Mouse (Mus musculus): ENCODE data around the gene Helz.

The Helz gene

DNA sequence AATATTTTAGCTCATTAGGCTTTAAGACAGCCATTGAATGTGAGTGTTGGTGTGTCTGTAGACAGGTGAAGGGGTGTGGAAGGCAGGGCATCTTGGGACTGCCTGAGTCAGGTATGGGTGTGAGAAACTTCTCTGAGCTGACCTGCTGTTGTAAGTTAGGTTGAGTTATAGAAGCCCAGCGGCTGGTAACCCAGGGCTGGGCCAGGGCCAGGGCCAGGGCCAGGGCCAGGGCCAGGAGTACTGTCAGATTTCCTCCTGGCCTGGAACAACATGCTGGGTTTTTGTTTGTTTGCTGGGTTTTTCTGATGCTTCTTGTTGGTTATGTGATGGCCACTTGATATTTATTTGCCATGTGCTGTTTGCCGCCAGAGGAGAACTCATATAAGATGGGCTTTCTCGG is 76.9 kb downstream of the Helz start:
- no peak for DNase-seq

DNA sequence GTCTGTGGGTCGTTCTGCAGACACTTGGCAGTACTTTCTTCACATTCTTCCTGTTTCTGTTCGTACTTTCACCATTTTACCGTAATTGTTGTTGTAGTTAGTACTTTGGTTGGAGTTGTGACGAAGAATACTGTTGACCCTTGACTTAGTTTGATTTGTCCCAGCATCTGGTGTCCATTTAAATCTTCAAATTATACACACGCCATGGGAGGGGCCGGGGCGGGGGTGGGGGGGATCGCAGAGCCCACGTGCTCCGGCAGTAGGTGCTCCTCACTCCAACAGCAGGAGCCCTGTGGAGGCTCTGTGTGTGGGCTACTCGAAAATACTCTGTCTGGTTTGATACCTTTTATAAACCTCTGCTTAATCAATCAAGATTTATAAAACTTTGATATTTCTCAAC is 78.0 kb downstream of the Helz start:
- no peak for DNase-seq

DNA sequence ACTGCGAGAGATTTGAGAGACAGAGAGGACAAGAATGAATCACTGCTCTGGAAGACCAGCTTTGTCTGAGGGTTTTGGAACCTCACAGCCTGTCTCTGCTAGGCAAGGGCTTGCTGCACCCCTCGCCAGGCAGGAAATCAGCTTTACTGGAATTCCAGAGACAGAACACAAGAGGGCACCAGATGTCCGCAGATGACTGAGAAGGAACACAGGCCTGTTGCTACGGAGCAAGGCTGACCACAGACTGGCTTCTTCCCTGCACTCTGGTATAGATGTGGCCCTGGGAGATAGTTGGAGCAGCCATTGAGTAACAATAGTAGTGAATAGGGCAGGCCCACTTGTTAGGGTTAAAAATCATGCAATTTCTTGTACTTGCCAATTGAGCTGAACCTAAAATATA is 81.8 kb downstream of the Helz start:
- peak; percentile 26 to 28 for DNase-seq

DNA sequence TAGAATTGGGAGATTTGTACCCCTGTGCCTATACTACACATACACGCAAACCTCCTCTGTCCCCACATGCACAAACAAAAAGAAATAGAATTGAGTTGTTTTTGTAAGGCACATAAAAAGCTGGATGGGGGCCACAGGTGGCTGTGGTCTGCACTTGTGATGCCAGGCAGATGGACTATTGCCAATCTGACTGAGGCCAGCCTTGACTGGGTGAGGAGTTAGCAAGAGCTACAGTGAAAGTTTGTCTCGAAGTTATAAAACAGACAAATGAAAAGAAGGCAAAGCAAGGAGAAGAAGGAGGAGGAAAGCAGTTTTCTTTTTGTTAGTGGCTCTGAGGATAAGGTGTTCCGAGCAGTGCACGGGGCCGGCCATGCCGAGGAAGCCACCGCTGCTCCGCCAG is 82.2 kb downstream of the Helz start:
- no peak for DNase-seq

DNA sequence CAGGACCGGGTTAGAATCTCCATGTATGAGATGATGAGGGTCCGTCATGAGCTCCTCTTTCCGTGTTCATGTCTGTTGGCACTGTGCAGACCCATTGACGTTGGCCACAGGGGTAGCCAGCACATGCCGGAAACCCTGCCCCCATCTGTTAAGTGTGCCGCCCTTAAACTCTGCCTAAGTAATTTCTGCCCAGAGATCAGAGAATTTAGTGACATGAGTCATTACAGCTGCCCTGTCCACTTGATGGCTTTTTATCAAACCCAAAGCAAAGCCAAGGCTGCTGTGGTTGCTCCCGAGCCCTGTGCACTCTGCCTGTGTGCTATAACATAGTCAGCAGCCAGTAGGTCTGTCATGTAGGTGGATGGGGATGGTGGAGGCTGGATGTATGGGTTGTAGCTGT is 83.4 kb downstream of the Helz start:
- no peak for DNase-seq

DNA sequence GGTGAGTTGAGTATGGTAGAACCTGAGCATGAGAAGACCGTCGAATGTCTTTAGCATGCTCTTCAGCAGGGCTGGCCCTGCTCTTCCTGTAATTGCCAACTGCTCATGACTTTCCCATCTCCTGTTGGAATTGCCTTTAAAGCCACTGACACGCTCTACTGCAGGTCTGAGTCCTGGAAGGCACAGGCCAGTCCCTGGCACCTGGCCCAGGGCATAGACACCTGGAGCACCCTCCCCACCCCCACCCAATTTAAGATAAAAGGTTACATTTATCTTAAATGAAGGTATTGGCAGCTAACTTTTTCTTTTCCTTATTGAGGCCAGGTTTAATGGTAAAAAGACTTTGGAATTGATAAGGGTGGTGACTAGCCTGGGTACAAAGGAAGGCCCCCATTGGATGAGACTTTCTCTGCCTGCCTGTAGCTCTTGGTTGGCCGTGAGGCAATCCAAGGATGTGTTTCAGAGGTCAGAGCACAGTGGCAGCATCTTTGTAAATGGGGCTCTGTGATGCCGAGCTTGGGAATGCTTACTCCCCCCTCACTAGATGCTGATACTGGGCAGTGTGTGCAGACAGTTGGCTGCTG is 85.9 kb downstream of the Helz start:
- no peak for DNase-seq

DNA sequence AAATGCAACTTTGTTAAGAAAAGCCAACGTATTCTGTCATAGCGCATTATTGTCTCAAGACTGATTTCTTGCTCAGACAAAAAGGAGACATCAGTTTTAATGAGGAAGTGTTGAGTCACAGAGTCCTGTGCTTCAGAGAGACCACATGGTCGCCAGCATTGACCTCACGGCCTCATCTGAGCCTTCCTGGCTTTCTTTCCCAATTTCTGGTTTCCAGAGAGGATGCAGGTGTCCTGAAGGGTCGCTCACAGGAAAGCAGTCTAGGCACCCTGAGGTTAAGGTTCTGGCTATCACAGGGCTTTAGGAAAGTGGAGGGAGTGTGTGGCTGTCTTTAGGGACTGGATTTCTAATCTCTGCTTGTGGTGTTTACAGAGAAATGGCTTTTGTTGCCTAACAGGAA is 90.4 kb downstream of the Helz start:
- no peak for DNase-seq

DNA sequence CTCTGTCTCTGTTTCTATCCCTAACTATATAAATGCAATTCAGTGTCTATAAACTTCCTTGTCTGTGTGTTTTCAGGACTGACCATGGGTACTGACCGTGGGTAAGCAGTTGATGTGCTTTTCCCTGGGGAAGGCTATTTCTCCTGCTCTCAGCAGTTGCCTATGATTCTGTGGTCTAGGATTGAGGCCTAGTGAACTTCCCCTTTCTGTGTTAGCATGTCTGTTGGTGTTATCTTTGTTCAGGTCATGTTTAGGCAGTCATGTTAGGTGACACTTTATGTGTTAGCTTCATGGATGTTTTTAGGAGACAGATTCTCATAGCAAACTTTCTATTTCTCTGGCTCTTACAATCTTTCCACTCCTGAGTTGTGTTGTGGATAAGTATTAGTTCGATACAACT is 91.9 kb downstream of the Helz start:
- DNase-seq, result no peak

DNA sequence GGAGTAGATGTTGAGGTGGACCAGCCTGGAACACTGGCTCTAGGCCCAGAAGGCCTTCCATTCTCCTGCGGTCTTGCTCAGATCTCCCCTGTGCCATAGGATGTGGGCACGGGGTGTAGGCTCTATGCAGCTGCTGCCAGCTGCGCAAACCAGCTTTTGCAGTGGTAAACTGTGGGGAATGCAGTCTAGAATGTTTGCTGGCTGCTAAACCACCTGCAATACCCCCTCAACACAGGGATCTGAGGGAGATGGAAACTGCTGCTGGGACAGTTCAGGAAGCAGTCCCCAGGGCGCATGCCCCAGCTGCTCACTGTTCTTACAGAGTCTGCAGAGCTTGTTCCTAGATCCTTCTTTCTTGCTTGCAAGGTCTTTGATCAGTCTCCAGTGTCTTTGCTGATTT is 96.7 kb downstream of the Helz start:
- DNase-seq, result peak; percentile 47 to 57

DNA sequence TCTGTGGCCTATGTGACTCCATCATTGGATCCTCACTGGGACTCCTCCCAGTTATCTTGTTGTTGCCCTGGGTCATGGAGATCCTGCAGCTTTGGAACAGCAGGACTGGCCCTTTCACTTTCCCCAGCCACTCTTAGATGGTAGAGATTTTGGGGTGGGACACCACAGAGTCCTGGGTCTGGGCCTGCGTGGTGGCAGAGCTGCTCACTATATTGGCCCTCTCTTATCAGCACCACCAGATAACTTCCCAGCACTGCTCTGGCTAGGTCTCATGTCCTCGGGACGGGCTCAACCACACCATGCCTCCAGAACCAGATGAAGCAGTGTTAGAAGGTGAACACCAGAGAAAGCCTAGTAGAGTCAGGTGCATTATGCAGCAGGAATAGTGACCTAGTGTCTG is 99.6 kb downstream of the Helz start:
- no peak for DNase-seq

DNA sequence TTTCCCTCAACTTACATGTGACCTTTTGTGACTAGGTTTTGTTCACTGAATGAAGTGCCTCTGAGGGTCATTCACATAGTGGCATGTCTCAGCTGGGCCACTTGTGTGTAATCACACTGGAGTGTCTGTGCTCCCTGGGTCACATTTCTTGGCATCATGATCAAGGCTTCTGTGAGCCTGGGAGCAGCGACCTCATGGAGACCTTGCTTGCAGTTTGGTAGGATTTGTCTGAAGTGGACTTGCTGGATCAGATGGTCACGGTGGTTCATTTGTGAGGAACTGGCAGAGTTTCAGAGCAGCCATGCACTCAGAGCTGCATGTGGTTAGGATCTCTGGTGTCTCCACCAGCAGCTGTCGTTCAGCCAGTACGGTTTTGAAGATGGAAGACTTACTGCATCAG is 100.9 kb downstream of the Helz start:
- no peak for DNase-seq

DNA sequence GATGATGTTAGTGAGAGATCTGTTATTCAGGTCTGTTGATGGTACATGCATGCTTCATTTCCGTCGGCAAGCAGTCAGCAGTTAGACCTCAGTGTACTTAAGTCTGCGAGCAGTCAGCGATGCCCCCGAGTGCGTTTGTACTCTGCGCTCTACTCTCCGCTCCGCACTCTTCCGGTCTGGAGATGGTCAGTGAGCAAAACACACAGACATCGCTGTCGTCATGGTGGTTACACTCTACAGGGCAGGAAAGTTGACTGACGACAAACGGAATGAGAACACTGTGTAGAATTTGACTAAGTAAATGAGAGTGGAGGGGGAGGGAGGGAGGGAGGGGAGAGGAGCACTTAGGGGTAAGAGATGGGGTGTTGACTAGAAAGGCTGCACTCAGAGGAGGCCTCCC is 101.7 kb downstream of the Helz start:
- no peak for DNase-seq

DNA sequence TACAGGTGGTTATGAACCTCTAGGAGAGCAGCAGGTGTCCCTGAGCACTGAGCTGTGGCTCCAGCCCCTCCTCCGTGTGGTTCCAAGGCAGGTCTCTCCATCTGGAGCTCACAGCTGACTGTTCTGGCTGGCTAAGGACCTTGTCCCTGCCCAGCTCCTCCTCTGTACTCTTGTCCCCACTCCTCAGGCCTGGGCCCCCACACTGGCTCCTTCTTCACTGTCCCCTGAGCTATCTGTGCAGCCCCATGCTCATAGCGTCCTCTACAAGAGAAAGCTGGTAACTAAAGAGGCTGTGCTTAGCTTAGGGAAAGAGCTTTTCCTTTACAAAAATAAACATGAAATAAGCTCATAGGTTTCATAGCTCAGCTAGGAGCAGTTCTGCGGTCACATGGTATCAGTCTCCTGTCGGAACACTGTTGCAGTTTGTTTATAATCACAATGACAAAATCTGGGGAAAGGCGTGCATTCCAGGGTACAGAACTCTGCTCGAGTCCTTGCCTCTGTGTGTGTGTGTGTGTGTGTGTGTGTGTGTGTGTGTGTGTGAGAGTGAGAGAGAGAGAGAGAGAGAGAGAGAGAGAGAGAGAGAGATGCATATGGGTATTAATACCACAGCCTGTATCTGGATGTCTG is 102.8 kb downstream of the Helz start:
- no peak for DNase-seq

DNA sequence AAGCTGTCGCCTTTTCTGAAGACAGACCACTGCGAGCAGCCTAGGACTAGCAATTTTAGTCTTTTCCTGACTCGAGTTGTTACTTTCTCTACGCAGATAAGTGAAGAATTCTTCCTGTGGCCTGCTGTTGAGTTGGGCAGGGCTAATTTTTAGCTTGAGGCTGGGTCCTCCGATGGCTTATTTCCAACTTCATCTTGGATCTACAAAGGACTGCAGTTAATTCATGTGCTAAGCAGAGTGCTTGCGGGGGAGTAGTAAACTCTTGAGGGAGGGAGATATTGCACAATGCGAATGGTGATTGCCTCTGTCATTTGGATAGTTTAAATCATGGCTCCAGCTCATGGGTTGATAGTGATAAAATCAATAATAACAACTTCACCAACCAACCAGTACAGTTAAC is 103.7 kb downstream of the Helz start:
- DNase-seq, result no peak

DNA sequence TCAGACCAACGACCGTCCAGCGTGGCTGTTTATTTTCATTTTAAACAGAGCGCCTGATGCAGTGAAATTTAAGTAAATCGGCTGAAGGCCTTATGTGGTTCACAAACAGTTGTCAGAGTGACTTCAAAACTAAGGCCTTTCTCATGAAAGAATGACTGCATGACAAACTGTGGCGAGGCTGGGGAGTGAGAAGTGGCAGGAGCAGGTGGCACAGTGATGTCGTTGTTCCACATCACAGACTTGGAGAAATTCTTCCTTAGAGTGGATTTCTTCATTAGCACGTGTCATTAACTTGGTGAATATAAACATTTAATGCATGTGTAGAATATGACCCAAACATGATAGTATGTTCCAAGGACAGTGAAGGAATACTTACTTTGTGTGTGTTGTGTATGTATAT is 104.4 kb downstream of the Helz start:
- DNase-seq, result no peak

DNA sequence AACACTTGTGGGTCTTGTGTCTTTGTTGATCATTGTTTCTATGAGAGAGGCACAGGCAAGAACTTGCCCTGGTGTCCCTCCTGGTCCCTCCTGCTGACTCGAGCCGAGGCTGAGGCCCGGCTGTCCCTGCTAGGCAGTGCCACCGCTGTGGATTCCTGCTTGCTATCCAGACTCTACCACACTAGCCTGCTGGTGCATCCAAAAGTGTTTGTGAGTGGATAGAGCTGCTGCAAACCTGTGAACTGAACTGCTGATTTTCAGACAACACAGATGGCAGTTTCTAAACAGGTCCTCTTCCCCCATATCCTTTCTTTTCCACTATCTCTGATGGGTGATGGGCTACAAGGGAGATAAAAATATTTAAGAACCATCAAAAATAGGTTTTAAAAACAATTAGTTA is 107.8 kb downstream of the Helz start:
- no peak for DNase-seq

DNA sequence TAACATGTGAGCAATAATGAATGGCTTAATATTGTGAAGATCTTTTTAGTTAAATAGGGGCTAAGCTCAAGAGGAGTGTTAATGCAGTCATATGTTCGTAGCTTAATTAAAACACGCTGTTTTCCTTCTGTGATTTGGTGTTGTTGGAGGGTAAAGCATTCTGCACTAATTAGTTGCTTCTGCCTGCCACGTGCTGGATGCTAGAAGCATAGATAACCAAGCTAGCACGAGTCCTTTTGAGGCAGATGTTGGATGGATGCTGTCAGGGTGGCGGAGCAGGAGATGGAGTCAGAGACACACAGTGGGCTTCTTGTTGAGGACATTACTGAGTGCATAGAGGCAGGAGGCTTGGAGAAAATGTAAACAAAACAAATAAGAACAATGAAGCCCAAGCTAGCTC is 109.4 kb downstream of the Helz start:
- DNase-seq, result no peak

DNA sequence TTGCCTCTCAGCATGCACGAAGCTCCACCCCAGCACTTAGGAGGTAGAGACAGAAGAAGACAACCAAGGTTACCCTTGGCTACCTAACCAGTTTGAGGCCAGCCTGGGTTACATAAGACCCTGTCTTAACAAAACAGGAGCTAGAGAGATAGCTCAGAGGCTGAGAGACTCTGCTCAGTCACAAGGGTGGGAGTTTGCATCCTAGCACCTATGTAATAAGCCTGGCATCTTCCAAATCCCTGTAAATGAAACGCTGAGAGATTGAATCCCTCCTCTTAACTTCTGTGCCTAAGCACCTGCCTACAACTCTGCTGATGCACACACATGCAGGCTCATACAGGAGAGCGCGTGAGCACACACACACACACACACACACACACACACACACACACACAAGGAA is 112.7 kb downstream of the Helz start:
- no peak for DNase-seq

DNA sequence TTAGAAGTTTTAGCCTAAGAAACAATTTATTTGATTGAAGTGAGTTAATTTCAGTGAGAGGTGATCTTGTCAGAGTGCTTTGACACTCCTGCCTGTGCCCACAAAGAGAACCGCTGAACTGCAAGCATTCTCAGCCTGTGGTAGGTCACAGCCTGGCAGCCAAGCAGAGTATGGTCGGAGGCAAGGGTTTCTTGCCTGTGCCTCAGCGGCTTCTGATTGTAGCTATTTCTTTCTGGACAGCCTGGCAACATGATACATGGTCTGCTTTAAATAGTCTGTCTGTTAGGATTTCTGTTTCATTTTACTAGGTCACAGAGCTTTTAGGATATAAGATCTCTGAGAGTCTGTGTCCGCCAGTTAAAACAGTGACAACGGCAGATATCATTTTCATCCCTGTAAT is 114.9 kb downstream of the Helz start:
- no peak for DNase-seq

DNA sequence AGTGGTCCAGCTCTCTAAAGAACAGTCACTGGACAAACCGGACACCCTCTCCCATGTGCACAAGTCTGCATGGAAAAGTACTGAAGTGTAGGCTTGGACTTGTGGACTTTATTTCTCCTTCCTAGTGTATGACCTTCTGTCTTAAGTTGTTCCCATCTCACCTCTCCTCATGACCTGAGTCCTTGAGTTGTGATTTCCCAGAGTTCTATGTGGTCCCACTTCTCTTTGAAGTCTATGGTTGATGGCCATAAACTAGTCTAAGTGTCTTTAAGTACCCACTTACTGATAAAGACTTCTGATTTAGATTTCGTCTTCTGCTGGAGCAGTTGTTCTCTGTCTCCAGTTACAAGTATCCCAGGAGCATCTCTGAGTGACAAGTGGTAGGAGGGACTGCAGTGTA is 119.8 kb downstream of the Helz start:
- DNase-seq, result no peak

DNA sequence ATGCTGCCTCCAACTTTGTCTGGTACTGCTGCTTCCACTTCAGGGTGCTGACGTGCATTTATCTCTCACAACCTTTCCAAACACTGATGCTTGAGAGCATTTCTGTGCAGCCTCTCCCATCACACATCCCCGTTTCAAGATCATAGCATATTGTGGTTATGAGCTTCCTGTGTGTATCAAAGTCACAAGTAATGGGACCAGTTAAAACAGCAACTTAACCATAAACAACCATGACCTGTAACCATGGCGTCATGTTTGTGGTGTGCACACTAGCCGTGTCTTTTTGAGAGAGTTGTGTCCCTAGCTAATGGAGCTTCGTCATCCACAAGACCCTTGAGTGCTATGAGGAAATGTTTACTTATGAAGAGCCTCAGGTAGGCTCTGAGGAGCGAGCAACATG is 120.5 kb downstream of the Helz start:
- no peak for DNase-seq

DNA sequence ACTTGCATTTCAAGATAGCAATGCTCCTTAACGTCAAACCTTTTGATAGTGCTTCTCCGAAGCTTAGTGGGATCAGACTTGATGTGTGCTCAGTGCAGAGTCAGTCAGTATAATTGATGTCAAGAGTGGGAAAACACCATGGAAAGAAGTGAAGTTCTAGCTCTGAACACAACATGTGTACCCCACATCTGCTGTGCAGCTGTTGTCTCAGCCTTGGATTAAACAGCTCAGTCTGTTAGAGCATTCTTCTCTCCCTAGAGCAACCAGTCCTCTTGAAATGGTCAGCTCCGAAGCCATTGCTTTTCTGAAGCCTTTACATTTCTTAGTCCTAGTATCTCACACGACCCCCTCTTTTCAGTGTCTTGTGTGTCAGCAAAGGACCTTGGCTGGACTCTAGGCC is 121.2 kb downstream of the Helz start:
- DNase-seq, result no peak

DNA sequence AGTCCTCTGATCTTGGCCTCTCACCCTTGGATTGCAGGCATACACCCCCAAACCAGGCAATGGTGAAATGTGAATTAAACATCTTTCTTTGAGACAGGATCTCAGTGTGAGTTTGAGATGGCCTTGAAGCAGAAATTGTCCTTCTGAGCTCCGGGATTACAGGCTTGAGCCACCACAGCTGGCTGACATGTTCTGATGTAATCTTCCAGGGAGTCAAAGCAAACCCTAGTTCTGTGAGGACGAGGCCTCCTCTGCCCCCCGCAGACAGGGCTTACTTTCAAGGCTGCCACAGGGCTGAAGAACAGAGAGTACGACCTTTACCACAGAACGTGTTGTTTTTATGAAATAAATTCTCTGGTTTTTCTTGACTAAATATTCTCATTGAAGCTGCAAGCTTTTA is 126.3 kb downstream of the Helz start:
- no peak for DNase-seq

DNA sequence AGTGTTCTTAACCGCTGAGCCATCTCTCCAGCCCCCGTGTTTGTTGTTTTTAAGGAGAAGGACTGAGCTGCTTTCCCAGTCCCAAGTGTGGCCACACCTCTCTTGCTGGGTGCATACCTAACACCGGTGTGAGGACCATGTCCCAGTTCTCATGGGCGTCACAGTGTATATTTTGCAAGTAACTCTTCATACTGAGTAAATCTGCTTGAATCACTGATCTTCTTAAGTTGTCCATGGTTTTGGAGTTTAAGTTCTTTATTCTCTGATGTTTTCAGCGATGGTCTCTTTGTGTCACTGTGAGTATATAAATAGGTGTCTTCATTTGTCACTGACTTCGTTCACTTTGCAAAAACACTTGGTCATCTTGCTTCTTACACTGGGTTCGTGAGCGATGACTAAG is 126.9 kb downstream of the Helz start:
- no peak for DNase-seq

DNA sequence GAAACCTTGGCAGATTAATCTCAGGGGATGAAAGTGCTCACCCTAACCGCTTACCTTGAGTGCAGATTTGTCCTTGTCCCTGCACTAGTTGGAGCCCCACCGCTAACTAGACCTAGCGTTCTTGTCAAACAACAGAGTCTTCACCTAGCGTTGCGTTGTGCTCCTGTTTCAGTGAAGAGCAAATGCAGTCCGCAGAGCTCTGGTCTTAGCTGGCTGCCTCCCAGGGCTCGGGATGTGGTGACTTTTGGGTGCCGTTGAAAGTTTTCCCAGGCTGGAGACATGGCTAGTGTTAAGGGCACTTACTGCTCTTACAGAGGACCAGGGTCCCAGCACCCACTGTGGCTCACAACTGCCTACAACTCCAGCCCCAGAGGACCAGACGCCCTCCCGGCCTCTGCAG is 127.5 kb downstream of the Helz start:
- no peak for DNase-seq

Measured in thymus, adult 18-20 months (tissue).